22 mouse cellular contexts compared by ENCODE assay signal in the genomic region with DNA sequence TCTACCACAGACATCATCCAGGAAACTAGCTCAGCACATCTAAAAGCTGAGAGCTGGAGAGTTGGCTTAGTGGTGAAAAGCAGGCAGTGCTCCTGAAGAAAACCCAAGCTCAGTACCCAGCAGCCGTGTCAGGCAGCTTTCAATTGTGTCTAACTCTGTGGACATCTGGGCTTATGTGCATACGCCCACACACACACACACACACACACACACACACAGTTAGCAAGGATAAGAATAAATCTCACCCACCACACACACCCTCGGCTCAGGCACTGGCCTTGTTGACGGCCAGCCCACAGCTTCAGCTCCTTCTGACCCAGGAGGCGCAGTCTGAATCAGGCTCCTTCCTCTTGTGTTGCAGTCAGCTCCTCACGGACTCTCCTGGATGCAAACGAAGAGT. TPM values are rescaled to one million over a fixed set of nuclear protein-coding genes. Genes with fewer than 3 reads are reported as not detected.
DNase-seq lines count a peak whose midpoint lies in the region; TF ChIP-seq lines count a peak whose summit lies in the region.
"Had no signal": no experiment of that assay in that cellular context is flagged by ENCODE, and none has a peak within 500 bp of the region (broad histone marks: within the 10 kb centered on the region; RNA-seq: fewer than 3 reads in every experiment).

No protein-coding gene starts in this region.

- intact Hi-C loops in gastrocnemius, adult 2 months (cut with DNase I) = no loop called here
- intact Hi-C loops in left cerebral cortex, postnatal 25 days (cut with DNase I) = no loop called here

- no peaks in the 10 kb centered on the region for H3K27me3 ChIP-seq in spleen, adult 2 months (ENCODE audit: control insufficient read depth, insufficient read depth, low read length)
- H3K27me3 ChIP-seq: embryonic facial prominence, embryonic 13.5 days had no signal

- 0 out of 2 replicates have a peak overlapping the region, but pooled peaks have one; percentile 8 for H3K27ac ChIP-seq in gastrocnemius, adult 2 months
- H3K27ac ChIP-seq in spleen, adult 2 months (ENCODE audit: insufficient read depth, low read length) = peak overlapping the region; percentile 89
- H3K27ac ChIP-seq: embryonic facial prominence, embryonic 13.5 days; hindbrain, embryonic 10.5 days; stomach, postnatal 0 days had no signal

- 72% methylated on average over 7 of the region's 7 CpGs for WGBS in spleen, adult 2 months

- peaks cover 14% of the 10 kb centered on the region for H3K36me3 ChIP-seq in spleen, adult 2 months (ENCODE audit: control insufficient read depth, insufficient read depth, low read length)

- no peak for DNase-seq in gastrocnemius, adult 2 months
- DNase-seq in gastrocnemius, postnatal 10 days = no peak
- DNase-seq in spleen, adult 2 months (ENCODE audit: low read depth in 1 of 2, low spot score in 2 of 2) = no peak
- no peak for DNase-seq in spleen, adult 18-20 months
- peak; percentile 40 to 81 for DNase-seq in left cerebral cortex, postnatal 25 days (ENCODE audit: low spot score in 2 of 2)
- DNase-seq in testis, postnatal 10 days (ENCODE audit: low spot score) = peak; percentile 37
- no peak for DNase-seq in lung, postnatal 36 days
- DNase-seq in ovary, postnatal 14 days (ENCODE audit: low spot score) = no peak
- DNase-seq: cerebellum, adult 9-10 months; kidney, adult 2 months; kidney, postnatal 25 days; lung, adult 18-20 months; lung, postnatal 4 days had no signal

- peaks cover 40% of the 10 kb centered on the region; the same call in 1 of the 2 replicates for H3K4me1 ChIP-seq in spleen, adult 2 months (ENCODE audit: control insufficient read depth, insufficient read depth, insufficient read length)
- H3K4me1 ChIP-seq: embryonic facial prominence, embryonic 13.5 days; hindbrain, embryonic 10.5 days had no signal

- no peak for TF ChIP-seq CTCF in gastrocnemius, adult 2 months (IDR thresholded peaks at IDR 0.05)
- no peak for TF ChIP-seq CTCF in spleen, adult 2 months (IDR thresholded peaks at IDR 0.05; ENCODE audit: extremely low read depth, insufficient read depth, insufficient read length, insufficient replicate concordance)

- TF ChIP-seq POLR2A in spleen, adult 2 months (IDR thresholded peaks at IDR 0.05; ENCODE audit: low read depth, low read length) = no peak

- no peak overlapping the region for H3K4me3 ChIP-seq in gastrocnemius, adult 2 months
- no peak overlapping the region for H3K4me3 ChIP-seq in spleen, adult 2 months (ENCODE audit: extremely low read depth, insufficient read depth, insufficient read length)
- H3K4me3 ChIP-seq: embryonic facial prominence, embryonic 13.5 days; hindbrain, embryonic 10.5 days had no signal

RNA-seq across cellular contexts. Expression of a gene that starts 10.7 kb away (rescaled TPM):
- total RNA-seq in gastrocnemius, adult 2 months (2021) = 10 to 100 TPM; 27.3 to 30.3 TPM
- total RNA-seq in gastrocnemius, postnatal 10 days (2021) = 10 to 100 TPM; 22.8 to 26.3 TPM
- polyA plus RNA-seq in spleen, adult 2 months (2012; rRNA removed) = 16.6 and 17.2 TPM in 2 replicates
- 10 to 100 TPM; 32.7 to 34.1 TPM for total RNA-seq in left cerebral cortex, postnatal 25 days (2021)

RNA-seq across cellular contexts. Expression of a gene that starts 53.2 kb away (rescaled TPM):
- not detected for total RNA-seq in gastrocnemius, adult 2 months (2021)
- total RNA-seq in gastrocnemius, postnatal 10 days (2021) = not detected
- polyA plus RNA-seq in spleen, adult 2 months (2012; rRNA removed) = 19.8 and 34.6 TPM in 2 replicates
- not detected for total RNA-seq in left cerebral cortex, postnatal 25 days (2021)
- total RNA-seq: adrenal gland, postnatal 25 days; liver, adult 2 months had no signal
- polyA plus RNA-seq: gonadal fat pad, adult 2 months; hindbrain, embryonic 10.5 days; kidney, adult 2 months; liver, adult 2 months; midbrain, embryonic 11.5 days; neural tube, embryonic 14.5 days; urinary bladder, adult 2 months had no signal

Comparison
In these comparisons a context has a peak if more than half of its experiments do, and no peak if none do; other contexts are left out.
1. DNase-seq: peak in left cerebral cortex, postnatal 25 days (2 of 2) and testis, postnatal 10 days (single experiment); none in gastrocnemius, adult 2 months (single experiment), gastrocnemius, postnatal 10 days (single experiment), spleen, adult 2 months (0 of 2), spleen, adult 18-20 months (0 of 2), lung, postnatal 36 days (single experiment) and ovary, postnatal 14 days (single experiment).